Mouse (Mus musculus) heart, embryonic 16.5 days (tissue): ENCODE measurements around the gene Clstn2. TPM values are rescaled to one million over a fixed set of nuclear protein-coding genes. Genes with fewer than 3 reads are reported as not detected.

ENCODE experiments used
- ATAC-seq: fragments of 200-750 bp; cut with Nextera tagmentation; replicated peaks from 2 replicates; pipeline ENCODE4 v1.8.0; 2017; ENCODE audit warnings: moderate number of reproducible peaks; ENCODE audit not compliant: insufficient read depth, low FRiP score; ENCODE audit errors: extremely low read depth
- H3K27ac ChIP-seq: fragments of 300-500 bp; sonication (generic); 2 replicates; pipeline ENCODE4 v1.5.1; 2014; ENCODE audit warnings: mild to moderate bottlenecking, low read length, control low read depth, moderate library complexity
- H3K27me3 ChIP-seq: fragments of 300-500 bp; sonication (generic); 2 replicates; pipeline ENCODE4 v1.6.1; 2014; ENCODE audit warnings: low read length, mixed read lengths; ENCODE audit not compliant: control insufficient read depth, insufficient read depth
- H3K36me3 ChIP-seq: fragments of 300-500 bp; sonication (generic); 2 replicates; pipeline ENCODE4 v1.6.1; 2014; ENCODE audit not compliant: control insufficient read depth, insufficient read depth
- H3K4me1 ChIP-seq: fragments of 300-500 bp; sonication (generic); 2 replicates; pipeline ENCODE4 v1.6.1; 2014; ENCODE audit warnings: low read length, mixed read lengths; ENCODE audit not compliant: control insufficient read depth, insufficient read depth
- H3K4me2 ChIP-seq: fragments of 300-500 bp; sonication (generic); 2 replicates; pipeline ENCODE4 v1.6.1; 2014; ENCODE audit warnings: low read depth, mild to moderate bottlenecking, control low read depth, low read length
- H3K4me3 ChIP-seq: fragments of 300-500 bp; sonication (generic); 2 replicates; pipeline ENCODE4 v1.5.1; 2014; ENCODE audit warnings: mild to moderate bottlenecking, control low read depth, low read length
- H3K9ac ChIP-seq: fragments of 300-500 bp; sonication (generic); 2 replicates; pipeline ENCODE4 v1.6.1; 2014; ENCODE audit warnings: low read length, control low read depth
- H3K9me3 ChIP-seq: fragments of 300-500 bp; sonication (generic); replicated peaks from 2 replicates; pipeline ENCODE4 v1.6.1; 2016; ENCODE audit warnings: low read length; ENCODE audit not compliant: control insufficient read depth
- WGBS: fragments of 180-500 bp; shearing (Covaris S2); extraction: QIAGEN DNeasy Blood & Tissue Kit; methylation state at CpG from one replicate; pipeline ENCODE4 v1.1.7; 2014; 5-methylcytosine and 5-hydroxymethylcytosine counted together
- polyA plus RNA-seq: library from polyadenylated mRNA; unstranded; fragments of >200 nt; fragmentation: Nextera tagmentation; extraction: Ambion mirVana; gene quantifications from 2 replicates; pipeline ENCODE4 v1.2.1, GENCODE M21; 2015

The Clstn2 gene
- polyA plus RNA-seq, 1 experiment from 2014 or later: 0.35 TPM

GRCm38 (mm10) chr9:97660989-97661388 lies 372.0 kb downstream of the Clstn2 start:
- Histone ChIP-seq H3K4me2 (no peak overlapping the region), H3K27me3 (no peaks in the 10 kb centered on the region), H3K4me1 (0 out of 2 replicates have a peak, but pooled peaks cover 2% of the 10 kb centered on the region), H3K9ac (no peak overlapping the region), H3K9me3 (no peaks in the 10 kb centered on the region), H3K36me3 (no peaks in the 10 kb centered on the region), H3K27ac (no peak overlapping the region), H3K4me3 (no peak overlapping the region)
- WGBS: 75% methylated on average over 4 of the region's 4 CpGs
- no peak for ATAC-seq

DNA sequence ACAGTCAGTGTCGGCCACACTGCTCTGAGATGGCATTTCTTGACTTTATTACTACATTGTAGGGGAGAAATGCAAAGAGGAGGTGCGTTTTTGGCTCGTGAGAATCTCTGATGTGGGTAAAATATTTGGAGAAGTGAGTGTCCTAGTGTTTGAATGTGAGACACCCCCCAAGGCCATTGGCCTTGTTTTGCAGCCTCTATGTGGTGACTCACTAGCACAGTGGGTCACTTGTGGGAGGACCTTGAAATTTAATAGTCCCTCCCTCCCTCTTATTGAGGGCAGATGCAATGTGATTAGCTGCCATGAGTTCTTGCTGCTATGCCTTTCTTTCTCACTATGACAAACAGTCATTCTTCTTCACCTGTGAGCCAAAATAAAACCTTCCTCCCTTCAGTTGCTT lies 374.2 kb downstream of the Clstn2 start:
- Histone ChIP-seq H3K36me3 (no peaks in the 10 kb centered on the region), H3K27me3 (no peaks in the 10 kb centered on the region), H3K9me3 (no peaks in the 10 kb centered on the region), H3K27ac (no peak overlapping the region), H3K4me2 (no peak overlapping the region), H3K4me1 (no peaks in the 10 kb centered on the region), H3K4me3 (no peak overlapping the region), H3K9ac (no peak overlapping the region)
- no peak for ATAC-seq
- 67% methylated on average over 3 of the region's 3 CpGs for WGBS

DNA sequence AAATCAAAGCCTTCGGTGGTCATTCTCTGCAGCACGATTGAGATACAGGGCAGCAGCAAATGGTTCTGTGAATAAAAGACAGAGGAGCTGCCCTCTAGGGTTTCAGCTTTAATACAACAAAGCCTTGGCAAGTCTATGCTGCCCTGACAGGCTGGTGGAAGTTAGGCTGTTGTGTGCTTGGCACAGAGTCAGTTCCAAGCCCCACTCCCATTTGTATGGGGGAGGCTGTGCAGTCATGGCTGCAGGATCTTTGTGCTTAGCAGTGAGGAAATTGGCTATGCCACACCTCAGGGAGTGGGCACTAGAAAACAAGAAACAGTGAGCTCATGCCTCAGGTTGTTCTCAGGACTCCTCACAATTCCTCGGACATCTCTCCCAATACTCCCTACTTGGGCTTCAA lies 384.6 kb downstream of the Clstn2 start:
- no peaks in the 10 kb centered on the region for H3K36me3 ChIP-seq
- H3K4me2 ChIP-seq: no peak overlapping the region
- no peaks in the 10 kb centered on the region for H3K27me3 ChIP-seq
- H3K9me3 ChIP-seq: no peaks in the 10 kb centered on the region
- no peak overlapping the region for H3K4me3 ChIP-seq
- no peaks in the 10 kb centered on the region for H3K4me1 ChIP-seq
- no peak for ATAC-seq
- H3K9ac ChIP-seq: no peak overlapping the region
- H3K27ac ChIP-seq: no peak overlapping the region
- WGBS: 86% methylated on average over 3 of the region's 3 CpGs

DNA sequence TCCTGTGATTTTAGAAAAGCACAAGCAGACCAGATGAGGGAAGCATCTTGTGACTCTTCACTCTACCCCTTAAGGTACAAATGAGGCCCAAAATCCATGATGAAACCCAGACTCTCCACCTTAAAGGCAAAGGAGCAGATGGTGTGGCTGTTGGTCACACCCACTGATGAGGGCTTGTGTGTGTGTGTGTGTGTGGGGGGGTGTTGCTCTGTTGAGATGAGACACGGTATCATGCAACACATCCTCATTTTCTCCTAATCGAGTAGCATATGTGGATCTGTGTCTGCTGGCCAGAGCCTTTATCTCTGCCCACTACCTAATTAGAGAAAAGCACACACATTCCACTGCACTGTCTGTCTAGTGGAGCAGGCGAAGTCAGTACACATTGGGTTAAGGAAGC lies 387.2 kb downstream of the Clstn2 start:
- no peak overlapping the region for H3K4me2 ChIP-seq
- H3K4me3 ChIP-seq: no peak overlapping the region
- no peak for ATAC-seq
- H3K4me1 ChIP-seq: no peaks in the 10 kb centered on the region
- H3K9ac ChIP-seq: no peak overlapping the region
- no peaks in the 10 kb centered on the region for H3K27me3 ChIP-seq
- no peaks in the 10 kb centered on the region for H3K9me3 ChIP-seq
- no peaks in the 10 kb centered on the region for H3K36me3 ChIP-seq
- WGBS: 75% methylated on average over 3 of the region's 3 CpGs
- H3K27ac ChIP-seq: no peak overlapping the region

GRCm38 (mm10) chr9:97642396-97642795 lies 390.6 kb downstream of the Clstn2 start:
- no peaks in the 10 kb centered on the region for H3K27me3 ChIP-seq
- H3K4me2 ChIP-seq: no peak overlapping the region
- WGBS: 65% methylated on average over 7 of the region's 7 CpGs

GRCm38 (mm10) chr9:97639967-97640549 lies 392.9 kb downstream of the Clstn2 start:
- no peaks in the 10 kb centered on the region for H3K4me1 ChIP-seq
- 89% methylated on average over 6 of the region's 6 CpGs for WGBS
- no peak overlapping the region for H3K4me3 ChIP-seq
- no peaks in the 10 kb centered on the region for H3K27me3 ChIP-seq
- H3K27ac ChIP-seq: no peak overlapping the region
- H3K9me3 ChIP-seq: no peaks in the 10 kb centered on the region
- ATAC-seq: no peak
- no peak overlapping the region for H3K4me2 ChIP-seq
- no peak overlapping the region for H3K9ac ChIP-seq
- H3K36me3 ChIP-seq: no peaks in the 10 kb centered on the region

More at GRCm38 (mm10) chr9:97642396-97642795, 390.6 kb downstream of the Clstn2 start:
- H3K36me3 ChIP-seq: no peaks in the 10 kb centered on the region
- H3K27ac ChIP-seq: no peak overlapping the region
- no peaks in the 10 kb centered on the region for H3K9me3 ChIP-seq
- H3K4me3 ChIP-seq: no peak overlapping the region
- no peak for ATAC-seq
- H3K9ac ChIP-seq: no peak overlapping the region
- no peaks in the 10 kb centered on the region for H3K4me1 ChIP-seq

- ATAC-seq: no peak
- H3K4me3 ChIP-seq: no peak overlapping the region
- H3K9ac ChIP-seq: no peak overlapping the region
- H3K4me1 ChIP-seq: no peaks in the 10 kb centered on the region
- no peak overlapping the region for H3K4me2 ChIP-seq
- no peaks in the 10 kb centered on the region for H3K27me3 ChIP-seq
- no peaks in the 10 kb centered on the region for H3K36me3 ChIP-seq
- no peak overlapping the region for H3K27ac ChIP-seq
- no peaks in the 10 kb centered on the region for H3K9me3 ChIP-seq
- WGBS: 85% methylated on average over 9 of the region's 9 CpGs
Observed at GRCm38 (mm10) chr9:97638683-97639354, 394.2 kb downstream of the Clstn2 start.

DNA sequence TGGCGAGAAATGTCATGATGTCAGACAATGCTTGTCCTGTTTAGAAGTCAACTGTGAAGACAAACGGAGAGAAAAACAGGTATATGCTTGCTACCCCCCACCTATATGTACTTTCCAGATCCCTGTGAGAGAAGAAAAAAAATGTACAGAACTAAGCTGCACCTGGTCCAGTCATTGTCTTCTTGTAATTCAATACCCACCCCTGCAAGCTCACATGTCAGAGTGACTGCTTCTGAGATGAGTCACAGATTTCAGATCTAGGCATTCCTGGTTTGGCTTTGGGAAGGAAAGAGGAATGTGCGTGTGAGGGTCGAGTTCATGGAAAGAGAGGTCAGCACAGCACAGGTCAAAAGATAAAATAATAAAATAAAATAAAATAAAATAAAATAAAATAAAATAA lies 397.6 kb downstream of the Clstn2 start:
- Histone ChIP-seq H3K4me2 (no peak overlapping the region), H3K4me1 (no peaks in the 10 kb centered on the region), H3K27me3 (no peaks in the 10 kb centered on the region), H3K9ac (no peak overlapping the region), H3K27ac (no peak overlapping the region), H3K36me3 (no peaks in the 10 kb centered on the region), H3K9me3 (no peaks in the 10 kb centered on the region), H3K4me3 (no peak overlapping the region)
- no peak for ATAC-seq
- 58% methylated on average over 4 of the region's 4 CpGs for WGBS

DNA sequence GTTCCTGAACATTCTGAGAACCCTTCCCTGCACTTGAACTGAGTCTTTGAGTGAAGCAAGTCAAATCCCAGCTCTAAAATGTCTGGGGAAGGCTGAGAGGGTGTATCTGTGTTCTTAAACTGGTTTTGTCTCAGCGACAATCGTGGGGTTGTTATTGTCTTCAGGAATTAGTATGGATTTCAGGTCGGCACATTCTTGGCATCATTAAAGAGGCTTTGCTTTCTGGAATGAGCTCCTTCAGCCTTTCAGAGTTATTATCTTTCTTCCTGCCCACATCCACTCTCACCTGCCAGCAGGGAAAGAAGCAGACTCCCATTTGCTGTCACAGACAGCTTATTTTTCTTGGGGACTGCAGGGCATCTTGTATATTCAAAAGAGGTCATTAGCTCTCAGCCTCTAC lies 398.1 kb downstream of the Clstn2 start:
- no peak overlapping the region for H3K4me2 ChIP-seq
- H3K4me1 ChIP-seq: no peaks in the 10 kb centered on the region
- no peaks in the 10 kb centered on the region for H3K36me3 ChIP-seq
- H3K27me3 ChIP-seq: no peaks in the 10 kb centered on the region
- no peak overlapping the region for H3K4me3 ChIP-seq
- ATAC-seq: no peak
- 59% methylated on average over 3 of the region's 3 CpGs for WGBS
- H3K9me3 ChIP-seq: no peaks in the 10 kb centered on the region
- H3K27ac ChIP-seq: no peak overlapping the region
- H3K9ac ChIP-seq: no peak overlapping the region
